Mouse (Mus musculus): ENCODE measurements around the gene Ugt1a6a. TPM values are rescaled to one million over a fixed set of nuclear protein-coding genes. Genes with fewer than 3 reads are reported as not detected.
"Not testable (repeated sequence)": the region's sequence is repeated elsewhere in the genome, so short reads cannot be mapped to it uniquely, and the experiment has no call there.

Ugt1a6a gene
- polyA plus RNA-seq, 1 experiment = 6.1 TPM

- H3K4me3 ChIP-seq (ENCODE audit: insufficient read depth, low read depth, low read length) = no peak overlapping the region
- H3K27ac ChIP-seq (replicated peaks; ENCODE audit: low read depth, low read length) = no peak overlapping the region
Measured at GRCm38 (mm10) chr1:88213766-88214461, 79.3 kb downstream of the Ugt1a6a start.

GRCm38 (mm10) chr1:88214462-88214952 lies 79.9 kb downstream of the Ugt1a6a start:
- Histone ChIP-seq H3K27ac (replicated peaks; ENCODE audit: low read depth, low read length) (no peak overlapping the region), H3K4me3 (ENCODE audit: insufficient read depth, low read depth, low read length) (no peak overlapping the region)

More at GRCm38 (mm10) chr1:88213766-88214461, 79.3 kb downstream of the Ugt1a6a start:
- no peaks in the 10 kb centered on the region for H3K4me1 ChIP-seq (ENCODE audit: control insufficient read depth, insufficient read depth, insufficient read length, low read length)

GRCm38 (mm10) chr1:88215466-88216380 lies 81.1 kb downstream of the Ugt1a6a start:
- Histone ChIP-seq H3K4me1 (ENCODE audit: control insufficient read depth, insufficient read depth, insufficient read length, low read length) (no peaks in the 10 kb centered on the region), H3K27ac (replicated peaks; ENCODE audit: low read depth, low read length) (no peak overlapping the region), H3K4me3 (ENCODE audit: insufficient read depth, low read depth, low read length) (no peak overlapping the region)

More at GRCm38 (mm10) chr1:88214462-88214952, 79.9 kb downstream of the Ugt1a6a start:
- no peaks in the 10 kb centered on the region for H3K4me1 ChIP-seq (ENCODE audit: control insufficient read depth, insufficient read depth, insufficient read length, low read length)

DNA sequence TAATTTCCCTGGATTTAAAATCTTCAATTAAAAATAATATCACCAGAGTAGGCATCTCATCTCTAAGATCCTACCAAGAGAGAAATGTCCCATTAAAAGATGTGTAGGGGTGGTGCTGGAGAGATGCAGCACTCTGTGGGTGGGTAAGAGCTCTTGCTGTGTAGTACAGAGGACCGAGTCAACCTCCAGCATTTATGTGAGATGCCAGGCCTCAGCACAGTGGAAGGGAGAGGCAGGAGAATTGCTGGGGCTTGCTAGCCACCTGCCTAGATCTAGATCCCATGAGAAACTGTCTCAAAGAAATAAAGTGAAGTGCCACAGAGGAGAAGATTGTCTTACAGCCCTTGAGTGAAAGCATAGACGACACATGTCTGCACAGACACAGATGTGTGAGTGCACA lies 81.9 kb downstream of the Ugt1a6a start:
- Histone ChIP-seq H3K4me3 (ENCODE audit: insufficient read depth, low read depth, low read length) (no peak overlapping the region), H3K27ac (replicated peaks; ENCODE audit: low read depth, low read length) (no peak overlapping the region), H3K4me1 (ENCODE audit: control insufficient read depth, insufficient read depth, insufficient read length, low read length) (no peaks in the 10 kb centered on the region)

DNA sequence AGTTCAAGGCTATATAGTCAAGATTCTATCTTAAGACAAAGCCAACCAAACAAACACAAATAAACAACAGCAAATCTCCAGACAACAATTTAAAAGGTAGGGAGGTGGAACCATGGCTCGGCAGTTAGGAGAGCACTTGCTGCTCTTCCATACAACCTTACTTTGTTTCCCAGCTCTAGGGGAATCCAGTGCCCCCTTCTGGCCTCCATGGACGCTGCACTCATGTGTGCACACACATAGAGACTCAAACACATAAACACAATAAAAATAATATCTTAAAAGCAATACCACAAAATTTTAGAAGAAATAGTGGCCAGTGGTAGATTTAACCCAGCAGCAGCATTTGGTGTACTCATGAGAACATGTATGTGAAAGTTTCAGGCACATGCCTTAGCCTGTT lies 82.5 kb downstream of the Ugt1a6a start:
- H3K4me3 ChIP-seq (ENCODE audit: insufficient read depth, low read depth, low read length) = no peak overlapping the region
- no peak overlapping the region for H3K27ac ChIP-seq (replicated peaks; ENCODE audit: low read depth, low read length)
- H3K4me1 ChIP-seq (ENCODE audit: control insufficient read depth, insufficient read depth, insufficient read length, low read length) = no peaks in the 10 kb centered on the region

- H3K27ac ChIP-seq (replicated peaks; ENCODE audit: low read depth, low read length) = no peak overlapping the region
- H3K4me3 ChIP-seq (ENCODE audit: insufficient read depth, low read depth, low read length) = no peak overlapping the region
- no peaks in the 10 kb centered on the region for H3K4me1 ChIP-seq (ENCODE audit: control insufficient read depth, insufficient read depth, insufficient read length, low read length)
Measured at GRCm38 (mm10) chr1:88217576-88217975, 83.0 kb downstream of the Ugt1a6a start.

GRCm38 (mm10) chr1:88218051-88218450 lies 83.4 kb downstream of the Ugt1a6a start:
- H3K4me1 ChIP-seq (ENCODE audit: control insufficient read depth, insufficient read depth, insufficient read length, low read length) = no peaks in the 10 kb centered on the region
- H3K27ac ChIP-seq (replicated peaks; ENCODE audit: low read depth, low read length) = no peak overlapping the region
- no peak overlapping the region for H3K4me3 ChIP-seq (ENCODE audit: insufficient read depth, low read depth, low read length)

GRCm38 (mm10) chr1:88218591-88218990 lies 84.0 kb downstream of the Ugt1a6a start:
- Histone ChIP-seq H3K4me3 (ENCODE audit: insufficient read depth, low read depth, low read length) (no peak overlapping the region), H3K27ac (replicated peaks; ENCODE audit: low read depth, low read length) (no peak overlapping the region), H3K4me1 (ENCODE audit: control insufficient read depth, insufficient read depth, insufficient read length, low read length) (no peaks in the 10 kb centered on the region)

DNA sequence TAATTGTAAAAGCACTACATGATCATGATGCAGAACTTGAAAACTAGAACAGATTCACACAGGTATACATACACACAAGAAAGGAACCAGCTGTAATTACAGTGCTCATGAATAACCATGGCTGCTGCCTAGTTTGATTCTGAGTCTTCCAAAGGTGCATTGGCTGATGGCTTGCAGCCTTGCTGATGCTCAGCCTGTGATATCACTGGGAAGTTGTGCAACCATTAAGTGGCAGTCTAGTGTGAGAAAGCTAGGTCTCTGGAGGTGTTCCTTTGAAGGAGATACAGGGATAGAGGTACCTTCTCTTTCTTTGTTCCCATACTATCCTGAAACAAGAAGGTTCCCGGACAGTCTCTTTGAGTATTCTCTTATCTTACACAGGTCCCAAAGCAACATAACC lies 84.4 kb downstream of the Ugt1a6a start:
- Histone ChIP-seq H3K4me3 (ENCODE audit: insufficient read depth, low read depth, low read length) (no peak overlapping the region), H3K27ac (replicated peaks; ENCODE audit: low read depth, low read length) (no peak overlapping the region), H3K4me1 (ENCODE audit: control insufficient read depth, insufficient read depth, insufficient read length, low read length) (no peaks in the 10 kb centered on the region)

- Histone ChIP-seq H3K4me3 (ENCODE audit: insufficient read depth, low read depth, low read length) (no peak overlapping the region), H3K4me1 (ENCODE audit: control insufficient read depth, insufficient read depth, insufficient read length, low read length) (no peaks in the 10 kb centered on the region), H3K27ac (replicated peaks; ENCODE audit: low read depth, low read length) (no peak overlapping the region)
Measured at GRCm38 (mm10) chr1:88220336-88220735, 85.7 kb downstream of the Ugt1a6a start.

DNA sequence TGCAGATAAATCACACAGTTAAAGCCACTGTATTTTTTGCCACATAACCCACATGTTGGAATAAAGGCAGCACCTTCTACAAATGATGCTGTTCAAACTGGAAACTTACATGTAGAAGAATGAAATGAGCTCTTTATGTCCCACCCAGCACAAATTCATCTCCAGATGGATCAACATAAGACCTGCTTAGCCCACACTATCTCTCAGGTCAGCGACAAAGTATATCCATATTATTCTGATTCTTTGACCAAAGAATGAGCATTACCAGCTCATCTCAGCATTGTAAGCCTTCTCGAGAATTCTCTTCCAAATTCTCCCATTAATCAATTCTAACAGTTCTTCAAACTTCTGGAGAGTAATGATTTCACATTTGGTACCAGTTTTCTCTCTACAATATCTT lies 87.6 kb downstream of the Ugt1a6a start:
- Histone ChIP-seq H3K27ac (replicated peaks; ENCODE audit: low read depth, low read length) (no peak overlapping the region), H3K4me1 (ENCODE audit: control insufficient read depth, insufficient read depth, insufficient read length, low read length) (no peaks in the 10 kb centered on the region), H3K4me3 (ENCODE audit: insufficient read depth, low read depth, low read length) (no peak overlapping the region)

GRCm38 (mm10) chr1:88223011-88223515 lies 88.5 kb downstream of the Ugt1a6a start:
- not testable (repeated sequence) for H3K4me3 ChIP-seq (ENCODE audit: insufficient read depth, low read depth, low read length); H3K27ac ChIP-seq (replicated peaks; ENCODE audit: low read depth, low read length); H3K4me1 ChIP-seq (ENCODE audit: control insufficient read depth, insufficient read depth, insufficient read length, low read length)

- Histone ChIP-seq H3K4me3 (ENCODE audit: insufficient read depth, low read depth, low read length) (no peak overlapping the region), H3K4me1 (ENCODE audit: control insufficient read depth, insufficient read depth, insufficient read length, low read length) (no peaks in the 10 kb centered on the region), H3K27ac (replicated peaks; ENCODE audit: low read depth, low read length) (no peak overlapping the region)
Measured at GRCm38 (mm10) chr1:88223591-88223990, 89.0 kb downstream of the Ugt1a6a start.

GRCm38 (mm10) chr1:88224029-88224776 lies 89.6 kb downstream of the Ugt1a6a start:
- Histone ChIP-seq H3K27ac (replicated peaks; ENCODE audit: low read depth, low read length) (no peak overlapping the region), H3K4me3 (ENCODE audit: insufficient read depth, low read depth, low read length) (no peak overlapping the region), H3K4me1 (ENCODE audit: control insufficient read depth, insufficient read depth, insufficient read length, low read length) (no peaks in the 10 kb centered on the region)

DNA sequence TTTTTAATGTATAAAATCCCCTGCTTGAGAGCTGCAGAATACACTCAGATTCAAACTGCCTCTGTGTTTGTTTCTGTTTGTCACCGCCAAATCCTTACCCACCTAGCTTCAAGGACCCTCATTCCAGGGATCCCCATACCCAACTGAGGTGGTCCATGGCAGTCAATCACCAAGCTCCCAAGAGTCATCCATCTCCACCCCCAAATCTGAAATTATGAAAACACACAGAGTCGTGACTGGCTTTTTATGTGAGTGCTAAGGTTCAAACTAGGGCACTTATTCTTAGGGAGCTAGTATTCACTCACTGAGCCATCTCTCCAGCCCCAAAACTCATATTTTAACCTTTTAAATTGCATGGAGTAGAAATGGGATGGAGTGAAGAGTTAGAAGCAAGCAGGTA lies 90.7 kb downstream of the Ugt1a6a start:
- not testable (repeated sequence) for H3K4me3 ChIP-seq (ENCODE audit: insufficient read depth, low read depth, low read length); H3K27ac ChIP-seq (replicated peaks; ENCODE audit: low read depth, low read length); H3K4me1 ChIP-seq (ENCODE audit: control insufficient read depth, insufficient read depth, insufficient read length, low read length)

All from brown adipose tissue, adult 24 weeks (tissue).